Mouse (Mus musculus): ENCODE results near the gene Copz2. TPM values are rescaled to one million over a fixed set of nuclear protein-coding genes. Genes with fewer than 3 reads are reported as not detected.

The Copz2 gene
- polyA plus RNA-seq (2012; rRNA removed; ENCODE audit: low replicate concordance): 15.0 and 21.7 TPM in 2 replicates

GRCm38 (mm10) chr11:96849681-96850467, at the start of gene Copz2:
Gene Copz2, plus strand, starts transcription at chr11:96849870.

GRCm38 (mm10) chr11:96829813-96830538, 19.7 kb upstream of the Copz2 start, which contains the start of gene Nfe2l1:
Gene Nfe2l1, minus strand, starts transcription at chr11:96829968.

Other genes starting within 250 kb of the Copz2 start
- gene Snx11, start 72.3 kb upstream of the Copz2 start, polyA plus RNA-seq (2012; rRNA removed; ENCODE audit: low replicate concordance): 11.2 and 12.9 TPM in 2 replicates
- 13.6 and 30.0 TPM in 2 replicates for gene Cbx1, start 60.7 kb upstream of the Copz2 start, polyA plus RNA-seq (2012; rRNA removed; ENCODE audit: low replicate concordance)
- 90.9 and 94.9 TPM in 2 replicates for gene Nfe2l1, start 19.9 kb upstream of the Copz2 start, polyA plus RNA-seq (2012; rRNA removed; ENCODE audit: low replicate concordance)
- gene Cdk5rap3, start 66.6 kb downstream of the Copz2 start, polyA plus RNA-seq (2012; rRNA removed; ENCODE audit: low replicate concordance): 26.8 and 31.3 TPM in 2 replicates
- 171 and 324 TPM in 2 replicates for gene Prr15l, start 78.2 kb downstream of the Copz2 start, polyA plus RNA-seq (2012; rRNA removed; ENCODE audit: low replicate concordance)
- gene Pnpo, start 94.1 kb downstream of the Copz2 start, polyA plus RNA-seq (2012; rRNA removed; ENCODE audit: low replicate concordance): 58.4 and 64.1 TPM in 2 replicates
- gene Sp2, start 133.1 kb downstream of the Copz2 start, polyA plus RNA-seq (2012; rRNA removed; ENCODE audit: low replicate concordance): 12.0 and 15.1 TPM in 2 replicates
- 0.13 and 0.56 TPM in 2 replicates for gene Sp6, start 163.5 kb downstream of the Copz2 start, polyA plus RNA-seq (2012; rRNA removed; ENCODE audit: low replicate concordance)
- gene Scrn2, start 180.1 kb downstream of the Copz2 start, polyA plus RNA-seq (2012; rRNA removed; ENCODE audit: low replicate concordance): 42.2 and 72.9 TPM in 2 replicates
- 0.20 TPM in 1 of 2 replicates, not detected in the other for gene Lrrc46, start 191.5 kb downstream of the Copz2 start, polyA plus RNA-seq (2012; rRNA removed; ENCODE audit: low replicate concordance)
- gene Mrpl10, start 191.7 kb downstream of the Copz2 start, polyA plus RNA-seq (2012; rRNA removed; ENCODE audit: low replicate concordance): 68.7 and 98.1 TPM in 2 replicates
- 21.8 and 23.0 TPM in 2 replicates for gene Osbpl7, start 200.8 kb downstream of the Copz2 start, polyA plus RNA-seq (2012; rRNA removed; ENCODE audit: low replicate concordance)

All from duodenum, adult 2 months (tissue).